Mouse (Mus musculus) MEL-GATA-1-ER (cell line): ENCODE data around the gene Cnih3.

Experiments used
- DNase-seq: peaks from one replicate; pipeline ENCODE4 v3.0.0-alpha.2; 2012; ENCODE audit warnings: low read depth; ENCODE audit errors: extremely low read depth

Gene Cnih3

DNA sequence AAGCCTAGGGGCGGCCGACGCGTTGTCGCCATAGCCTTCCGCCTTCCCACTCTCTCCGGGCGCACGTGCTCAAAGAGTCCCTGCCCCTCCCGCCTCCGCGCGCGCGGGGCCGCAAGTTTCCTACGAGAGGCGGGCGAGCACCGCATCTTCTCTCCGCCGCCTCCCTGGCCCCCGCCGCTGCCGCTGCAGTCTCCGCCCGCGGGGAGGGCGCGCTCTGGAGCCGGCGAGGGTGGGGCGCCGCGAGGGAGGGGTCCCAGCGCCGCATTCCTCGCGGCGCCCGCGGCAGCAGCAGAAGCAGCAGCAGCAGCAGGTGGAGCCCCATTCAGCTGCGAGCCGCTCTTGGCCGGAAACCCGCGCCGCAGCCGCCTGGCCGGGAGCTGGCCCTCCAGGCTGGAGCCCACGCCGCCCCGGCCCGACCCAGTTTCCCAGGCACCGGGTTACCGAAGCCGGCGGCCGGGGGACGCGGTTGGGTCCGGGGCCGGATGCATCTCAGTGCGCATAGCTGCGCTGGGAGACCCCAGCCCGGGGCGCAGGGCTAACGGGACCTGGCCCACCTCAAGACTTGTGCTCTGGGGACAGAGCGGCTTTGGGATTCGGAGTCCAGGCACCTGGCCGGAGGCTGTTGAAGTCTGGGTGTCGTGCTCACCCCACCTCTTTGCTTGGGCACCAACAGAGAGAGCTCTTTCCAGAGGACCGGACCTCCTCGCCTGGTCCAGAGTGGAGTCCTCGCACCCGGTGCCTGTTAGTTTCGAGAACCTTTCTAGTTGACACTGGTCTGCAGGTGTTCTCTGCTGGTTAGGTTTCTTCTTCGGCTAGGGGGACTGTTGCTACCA is at the start of gene Cnih3:
TSS of gene Cnih3 (plus strand) at position 262 of the 833 bp plus-strand sequence.
- DNase-seq, result no peak

DNA sequence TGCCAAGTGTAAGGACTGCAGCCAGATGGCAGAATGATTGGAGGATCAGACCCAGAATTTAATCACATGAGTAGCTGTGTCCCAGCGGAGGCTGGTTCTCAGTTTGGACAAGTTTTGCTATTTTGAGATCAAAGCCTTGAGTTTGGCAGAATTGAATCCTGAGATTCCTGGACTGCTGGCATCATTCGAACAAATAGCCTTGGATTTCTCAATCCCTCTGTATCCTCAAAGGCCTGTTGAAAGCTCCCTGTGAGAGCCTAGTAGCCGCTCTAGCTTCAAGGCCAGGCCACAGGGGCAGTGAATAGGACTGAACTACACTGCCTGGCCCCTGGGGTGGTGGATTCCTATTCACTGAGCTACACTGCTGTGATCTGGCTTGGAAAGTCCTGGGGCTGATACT is 44.4 kb upstream of the Cnih3 start:
- no peak for DNase-seq

DNA sequence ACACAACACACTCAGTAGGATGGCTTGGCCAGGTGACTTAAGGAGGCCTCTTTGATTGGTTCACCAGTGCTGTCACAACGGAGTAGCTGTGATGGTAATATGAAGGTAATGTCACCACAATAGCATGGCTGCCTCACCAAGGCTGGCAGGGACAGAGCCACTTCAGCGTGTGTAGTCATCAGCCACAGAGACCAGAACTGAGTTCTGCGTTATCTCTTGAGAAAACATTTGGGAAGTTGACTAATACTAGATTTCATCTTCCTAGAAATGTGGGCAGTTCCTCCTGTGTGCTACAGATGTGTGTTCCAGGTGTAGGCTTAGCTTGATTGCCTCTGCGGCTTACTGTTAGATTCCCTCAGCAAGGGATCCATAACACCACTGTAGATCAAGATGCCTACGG is 41.7 kb upstream of the Cnih3 start:
- no peak for DNase-seq

DNA sequence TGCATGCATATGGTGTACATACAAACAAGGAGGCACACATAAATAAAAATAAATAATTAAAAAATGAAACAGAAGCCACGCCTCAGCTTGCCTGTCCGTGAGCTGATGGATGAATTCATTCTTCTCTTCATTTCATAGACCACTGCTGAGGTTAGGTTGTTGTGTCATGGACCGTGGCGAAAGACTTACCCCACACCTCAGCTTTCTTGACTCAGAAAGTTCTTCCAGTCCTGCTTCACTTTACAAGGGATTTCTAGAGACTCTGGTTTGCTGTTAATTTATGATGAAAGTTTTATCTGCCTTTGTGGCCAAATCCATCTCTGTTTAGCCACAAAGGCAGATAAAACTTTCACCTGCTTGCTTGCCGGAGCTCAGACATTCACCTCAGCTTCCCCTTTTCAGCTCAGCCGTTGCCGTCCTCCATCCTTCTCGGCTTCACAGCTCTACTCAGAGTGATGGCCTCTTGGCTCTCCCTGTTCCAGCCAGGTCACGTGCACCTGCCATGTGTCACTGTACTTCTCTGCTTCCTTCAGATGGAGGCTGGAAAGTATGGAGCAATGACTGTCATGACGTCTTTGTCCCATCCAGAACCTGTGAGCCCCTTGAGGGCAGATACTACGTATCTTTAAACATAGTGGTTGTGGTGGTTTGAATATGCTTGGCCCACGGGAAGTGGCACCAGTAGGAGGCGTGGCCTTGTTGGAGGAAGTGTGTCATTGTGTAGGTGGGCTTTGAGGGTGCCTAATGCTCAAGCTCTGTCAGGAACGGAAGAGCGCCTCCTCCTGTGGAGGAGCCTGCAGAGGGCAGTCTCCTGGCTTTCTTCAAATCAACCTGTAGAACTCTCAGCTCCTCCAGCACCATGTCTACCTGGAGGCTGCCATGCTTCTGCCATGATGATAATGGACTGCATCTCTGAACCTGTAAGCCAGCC is 40.0 kb upstream of the Cnih3 start:
- DNase-seq, result peak; percentile 41

DNA sequence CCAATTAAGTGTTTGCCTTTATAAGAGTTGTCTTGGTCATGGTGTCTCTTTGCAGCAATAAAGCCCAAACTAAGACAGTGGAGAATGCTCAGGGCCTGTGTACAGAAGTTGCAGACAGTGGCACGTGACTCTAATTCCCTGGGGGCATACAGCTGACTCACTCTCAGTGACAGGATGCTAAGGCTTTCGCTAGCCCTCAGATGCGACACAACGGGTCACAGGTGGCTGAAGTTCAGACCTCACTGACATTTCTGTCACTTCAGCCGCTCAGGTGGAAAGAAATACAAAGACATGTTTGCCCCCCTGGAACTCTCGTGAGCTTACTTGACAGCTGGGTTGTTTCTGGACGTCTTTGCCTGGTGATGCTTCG is 39.4 kb upstream of the Cnih3 start:
- DNase-seq, result no peak

DNA sequence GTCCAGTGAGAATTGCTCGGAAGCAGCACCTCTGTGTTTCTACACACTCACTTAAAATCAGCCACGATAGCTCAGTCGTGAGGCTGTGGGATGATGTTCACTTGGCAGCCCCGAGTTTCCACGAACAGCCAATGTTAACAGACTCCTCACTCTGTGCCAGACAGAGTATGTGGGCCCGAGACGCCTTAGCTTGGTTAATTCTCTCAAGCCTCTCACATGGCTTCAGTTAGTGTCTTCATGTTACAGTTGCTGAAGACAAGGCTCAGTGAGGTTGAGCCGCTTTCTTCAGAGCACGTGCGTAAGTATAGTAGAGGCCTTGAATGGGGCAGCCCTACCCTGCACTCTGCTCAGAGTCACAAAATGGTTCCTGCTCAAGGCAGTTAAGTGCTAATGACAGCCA is 38.1 kb upstream of the Cnih3 start:
- DNase-seq, result no peak

DNA sequence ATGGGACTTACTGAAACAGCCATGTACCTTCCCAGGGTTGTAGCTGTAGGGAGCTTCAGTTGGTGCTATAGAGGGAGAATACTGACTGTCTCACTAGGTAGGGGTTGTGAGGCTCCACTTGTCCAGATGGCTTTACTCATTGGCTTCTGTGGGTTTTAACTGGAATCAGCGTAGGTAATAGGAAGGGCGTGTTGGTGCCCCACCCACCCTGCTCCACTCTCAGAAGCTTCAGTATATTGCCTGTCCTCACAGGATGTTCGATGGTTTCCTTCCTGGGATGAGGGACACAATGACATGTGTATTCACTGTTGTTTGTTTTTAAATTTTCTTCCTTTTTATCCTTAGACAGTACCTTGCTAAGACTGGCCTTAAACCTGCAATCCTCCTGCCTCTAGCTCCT is 37.1 kb upstream of the Cnih3 start:
- no peak for DNase-seq

DNA sequence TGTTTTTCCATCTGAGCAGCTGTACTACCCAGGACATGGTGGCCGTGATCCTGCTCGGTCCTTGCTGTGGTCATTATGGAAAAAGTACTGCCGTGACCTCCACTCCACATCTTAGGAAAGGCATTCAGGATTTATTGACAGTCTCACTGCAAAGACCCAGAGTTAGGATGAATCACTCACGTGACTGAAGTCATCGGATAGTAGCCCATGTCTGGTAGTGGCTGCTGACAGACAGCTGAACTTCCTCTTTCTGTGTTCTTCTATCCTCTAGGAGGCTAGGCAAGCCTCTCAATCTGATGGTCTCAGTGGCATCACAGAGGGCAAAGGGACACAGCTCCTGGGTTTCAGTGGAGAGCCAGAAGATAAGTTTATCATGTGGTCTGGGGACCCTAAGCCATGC is 35.9 kb upstream of the Cnih3 start:
- peak; percentile 70 for DNase-seq

DNA sequence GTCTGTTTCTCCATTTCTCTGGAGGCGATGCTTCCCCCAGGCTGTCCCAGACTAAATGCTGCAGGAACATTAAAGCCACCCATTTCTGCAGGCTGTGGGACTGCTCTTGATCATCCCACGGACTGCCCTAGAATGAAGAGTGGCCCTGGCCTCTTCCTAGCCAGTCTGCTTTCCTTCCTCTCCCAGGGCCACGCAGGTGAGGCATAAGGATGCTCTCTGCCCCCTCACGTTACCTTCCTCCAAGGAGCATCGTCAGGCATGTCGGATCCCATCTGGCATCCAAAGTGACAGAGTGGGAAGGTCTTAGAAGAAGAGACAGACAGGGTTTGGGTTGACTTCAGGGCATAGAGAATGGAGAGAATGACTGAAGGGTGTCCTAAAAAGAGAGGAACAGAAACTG is 33.0 kb upstream of the Cnih3 start:
- DNase-seq, result no peak

DNA sequence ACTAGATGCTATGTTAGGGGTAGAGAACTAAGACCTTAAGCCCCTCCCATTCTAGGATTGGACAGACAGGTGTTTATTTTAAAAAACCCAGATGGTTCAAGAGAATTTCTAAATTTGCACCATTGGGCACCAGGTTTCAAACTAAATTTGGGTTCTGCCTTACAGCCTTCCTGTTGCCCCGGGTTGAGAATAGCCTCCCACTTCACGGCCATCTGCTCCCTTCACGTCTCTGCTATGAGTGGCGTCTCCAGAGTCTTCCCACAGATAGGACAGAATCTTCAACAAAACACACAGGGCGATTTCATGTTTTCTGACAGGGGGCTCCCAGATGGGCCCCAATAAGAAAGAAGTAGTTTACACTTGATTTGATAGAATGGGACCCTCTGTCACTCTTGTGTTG is 31.3 kb upstream of the Cnih3 start:
- no peak for DNase-seq

DNA sequence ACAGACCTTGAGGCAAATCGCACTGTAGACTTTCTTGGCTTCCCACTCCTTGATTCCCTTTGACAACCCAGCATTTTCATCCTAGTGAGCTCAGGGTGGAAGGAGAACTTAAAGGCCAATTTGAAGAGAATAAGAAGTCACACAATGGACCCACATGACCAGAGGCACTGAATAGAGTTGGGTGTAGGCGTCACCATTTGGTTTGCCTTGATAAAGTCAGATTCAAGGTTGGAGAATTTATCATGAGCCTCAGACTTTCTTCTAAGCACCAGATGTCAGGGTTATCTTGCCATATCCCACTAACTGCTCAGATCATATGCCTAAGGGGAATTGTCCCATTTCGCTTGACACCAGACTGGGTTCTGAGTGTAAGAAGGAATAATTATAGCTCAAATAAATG is 29.3 kb upstream of the Cnih3 start:
- DNase-seq, result peak; percentile 56

DNA sequence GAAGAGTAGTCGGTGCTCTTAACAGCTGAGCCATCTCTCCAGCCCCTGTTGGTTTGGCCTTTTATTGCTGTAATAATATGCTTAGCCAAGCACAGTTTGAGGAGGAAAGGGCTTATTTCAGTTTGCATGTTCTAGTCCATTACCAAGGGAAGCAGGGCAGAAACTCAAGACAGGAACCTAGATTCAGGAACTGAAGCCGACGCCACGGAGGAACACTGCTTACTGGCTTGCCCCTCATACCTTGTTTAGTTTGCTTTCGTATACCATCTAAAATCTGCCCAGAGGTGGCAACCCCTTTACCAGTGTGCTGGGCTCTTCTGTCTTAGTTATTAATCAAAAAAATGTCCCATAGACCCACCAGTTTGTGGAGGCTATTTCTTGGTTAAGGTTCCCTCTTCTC is 25.3 kb upstream of the Cnih3 start:
- no peak for DNase-seq

DNA sequence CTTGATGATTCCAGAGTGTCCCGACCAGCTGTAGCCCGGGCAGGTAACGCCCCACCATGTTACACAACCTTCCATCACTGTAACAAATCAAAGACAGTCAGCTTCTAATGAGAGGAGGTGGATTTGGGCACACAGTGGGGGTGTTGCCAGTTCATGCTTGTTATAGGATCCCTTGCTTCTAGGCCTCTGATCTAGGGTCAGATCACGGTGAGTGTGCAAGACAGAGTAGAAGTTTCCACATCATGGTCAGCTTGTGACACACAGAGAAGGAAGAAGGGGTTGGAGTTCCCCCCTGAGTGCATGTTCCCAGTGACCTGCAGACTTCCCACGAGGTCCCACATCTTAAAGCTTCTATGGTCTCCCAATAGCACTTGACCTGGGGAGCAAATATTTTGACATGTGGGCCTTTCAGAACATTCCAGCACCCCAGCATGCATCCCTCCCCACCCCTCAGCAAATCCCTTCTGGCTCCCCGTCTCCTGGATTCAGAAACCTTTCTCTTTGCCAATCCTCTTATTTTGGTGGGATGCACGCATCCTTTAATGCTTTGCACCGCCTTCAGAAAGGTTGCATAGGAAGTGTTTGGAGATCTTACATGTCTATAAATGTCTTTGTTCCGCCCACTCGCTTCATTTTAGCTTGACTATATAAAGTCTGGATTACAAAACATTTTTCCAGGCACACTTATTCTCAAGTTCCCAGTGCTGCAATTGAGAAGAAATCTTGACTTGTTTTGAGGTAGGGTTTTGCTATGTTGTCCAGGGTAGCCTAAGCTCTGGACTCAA is 24.6 kb upstream of the Cnih3 start:
- no peak for DNase-seq

DNA sequence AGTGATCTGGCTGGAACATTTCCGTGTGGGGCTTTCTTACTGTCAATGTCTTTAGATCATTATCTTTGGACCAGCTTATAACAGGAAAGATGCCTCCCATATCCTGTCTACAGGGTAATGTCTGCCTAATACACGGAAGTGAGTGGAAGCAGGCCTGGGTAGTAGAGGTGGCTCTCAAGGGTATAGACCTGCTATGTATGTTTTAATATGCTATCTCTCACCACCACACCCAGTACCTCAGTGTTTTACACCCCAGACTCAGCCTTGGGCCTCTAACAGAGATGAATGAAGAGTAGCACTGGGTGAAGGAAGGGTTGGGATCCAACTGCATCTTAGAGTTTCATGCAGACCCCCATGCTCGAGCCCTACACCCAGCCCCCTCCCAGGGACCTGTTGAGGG is 23.3 kb upstream of the Cnih3 start:
- DNase-seq, result no peak

DNA sequence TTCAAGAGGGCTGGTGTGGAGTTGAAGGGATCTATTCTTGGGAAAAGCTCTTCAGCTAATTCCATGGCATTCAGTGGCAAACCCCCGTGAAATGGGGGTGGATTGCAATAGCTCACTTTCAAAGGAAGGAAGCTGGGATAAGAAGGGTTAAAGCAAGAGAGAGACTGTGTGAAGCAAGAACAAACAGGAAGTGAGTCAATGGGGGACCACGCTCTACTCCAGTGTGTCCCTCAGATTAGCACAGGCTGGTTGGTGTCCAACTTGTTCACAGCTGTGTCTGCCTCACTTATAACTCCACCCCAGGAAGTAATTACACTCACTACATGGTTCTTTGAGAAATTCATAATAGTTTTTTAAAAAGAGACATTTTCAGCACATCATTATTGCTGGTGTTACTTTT is 19.8 kb upstream of the Cnih3 start:
- peak; percentile 71 for DNase-seq

DNA sequence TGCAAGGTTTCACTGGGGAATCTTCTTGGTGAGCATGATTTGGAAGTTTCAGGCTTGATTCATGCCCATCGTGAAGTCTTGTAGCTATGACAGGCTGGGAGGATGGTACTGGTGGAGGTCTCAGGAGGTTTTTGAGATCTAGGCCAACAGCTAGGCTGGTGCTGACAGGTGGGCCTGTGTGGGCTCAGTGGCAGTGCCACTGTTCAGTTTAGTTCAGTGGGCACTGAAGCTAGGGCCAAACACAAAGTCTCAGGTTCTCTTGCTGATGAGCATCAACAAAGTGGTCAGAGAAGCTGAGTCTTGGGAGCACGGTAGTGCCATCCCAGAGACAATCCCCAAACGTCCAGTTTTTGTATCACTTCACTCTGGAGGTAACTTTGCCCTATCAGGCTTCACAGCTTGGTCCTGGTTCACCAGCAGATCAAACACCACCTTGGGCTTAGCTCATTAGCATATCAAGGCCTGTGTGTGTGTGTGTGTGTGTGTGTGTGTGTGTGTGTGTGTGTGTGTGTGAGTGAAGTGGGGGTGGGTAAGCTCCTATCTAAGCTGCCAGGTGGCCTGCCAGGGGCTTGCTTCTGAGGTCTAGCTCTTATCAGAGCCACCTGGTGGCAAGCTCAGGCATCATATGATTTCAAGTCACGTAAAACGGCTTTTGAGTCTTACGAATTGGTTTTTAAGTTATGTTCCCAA is 18.0 kb upstream of the Cnih3 start:
- DNase-seq, result peak; percentile 62

DNA sequence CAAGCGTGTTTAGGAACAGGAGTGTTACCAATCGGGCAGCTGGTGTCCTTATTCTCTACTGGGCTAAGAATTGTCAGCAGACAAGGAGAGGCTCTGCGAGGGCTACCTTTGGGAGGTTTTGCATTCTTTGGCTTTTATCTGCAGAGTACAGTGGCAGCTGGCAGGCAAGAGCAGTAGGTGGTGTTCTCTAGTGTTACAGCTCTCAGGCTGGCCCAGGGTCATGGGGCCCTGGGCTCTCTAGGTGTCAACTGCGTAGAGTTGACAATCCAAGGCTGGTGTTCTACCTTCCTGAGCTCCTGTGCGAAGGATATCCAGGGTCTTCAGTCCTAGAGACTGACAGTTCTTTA is 17.4 kb upstream of the Cnih3 start:
- DNase-seq, result no peak

DNA sequence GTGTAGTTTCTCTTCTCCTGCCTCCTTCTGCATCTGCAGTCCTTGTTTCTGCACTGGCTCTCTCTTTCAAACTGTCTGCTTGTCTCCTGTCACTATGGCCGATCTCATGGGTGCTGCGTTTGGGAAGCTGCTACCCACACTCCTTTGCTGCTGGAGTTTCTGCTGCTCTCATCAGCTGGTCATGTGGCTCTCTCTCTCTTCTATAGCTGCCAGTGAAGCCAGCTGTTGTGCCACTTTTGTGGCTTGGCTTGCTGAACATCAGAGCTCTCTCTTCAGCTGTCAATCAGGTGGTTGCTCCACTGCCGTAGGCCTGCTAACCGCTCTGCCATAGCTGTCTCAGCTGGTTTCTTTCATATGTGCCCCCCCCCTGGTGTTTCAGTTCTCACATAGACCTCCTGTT is 17.0 kb upstream of the Cnih3 start:
- DNase-seq, result no peak

DNA sequence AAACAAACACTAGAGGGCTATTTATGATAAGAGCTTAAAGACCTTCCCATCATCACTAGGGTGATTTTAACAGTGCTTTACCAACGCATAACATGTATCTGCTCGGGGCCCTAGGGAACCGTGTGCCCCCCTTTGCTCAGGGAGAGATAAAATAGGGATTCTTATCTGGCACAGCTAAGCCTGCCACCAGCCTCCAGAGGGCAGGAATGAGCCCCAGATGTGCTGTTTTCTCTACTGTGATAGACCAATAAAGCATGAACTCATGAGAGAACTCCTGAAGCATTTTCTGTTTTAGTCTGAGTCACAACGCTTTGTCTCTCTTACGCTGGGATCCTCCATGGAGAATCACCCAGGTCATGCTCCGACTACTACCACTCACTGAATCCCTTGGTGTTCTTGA is 15.6 kb upstream of the Cnih3 start:
- no peak for DNase-seq

DNA sequence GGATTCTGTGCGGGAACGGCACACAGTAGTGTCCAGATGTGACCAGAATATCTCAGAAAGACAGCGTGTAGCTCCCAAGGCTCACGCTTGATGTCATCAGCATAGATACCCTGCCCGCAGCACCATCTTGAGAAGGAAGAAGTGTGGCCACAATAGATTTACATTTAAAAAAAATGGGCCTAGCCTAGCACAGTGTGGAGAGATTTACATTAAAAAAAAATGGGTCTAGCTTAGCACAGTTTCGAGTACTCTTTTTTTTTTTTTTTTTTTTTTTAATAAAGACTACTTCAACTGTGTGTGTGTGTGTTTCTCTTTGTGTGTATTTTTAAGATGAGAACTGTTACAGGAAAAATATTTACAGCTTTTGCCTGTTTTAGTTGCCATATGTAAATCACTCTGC is 13.3 kb upstream of the Cnih3 start:
- DNase-seq, result no peak

DNA sequence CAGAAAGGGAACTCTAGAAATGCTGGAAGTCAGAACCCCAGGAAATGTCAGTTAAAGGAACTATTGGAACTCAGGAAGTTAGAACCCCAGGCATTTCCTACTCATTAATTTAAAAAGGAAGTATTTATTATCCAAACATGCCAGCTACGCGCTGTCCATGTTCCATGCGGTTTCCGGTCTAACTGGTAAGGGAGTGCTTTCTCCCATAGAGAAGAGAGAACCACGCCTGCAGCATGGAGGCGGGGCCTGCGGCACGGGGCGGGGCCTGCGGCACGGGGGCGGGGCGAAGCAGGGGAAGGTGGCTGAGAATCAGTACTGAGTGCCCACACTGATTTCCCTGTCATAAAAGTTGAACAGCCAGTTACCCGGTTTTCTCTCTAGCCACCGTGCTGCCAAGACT is 6.9 kb upstream of the Cnih3 start:
- no peak for DNase-seq

DNA sequence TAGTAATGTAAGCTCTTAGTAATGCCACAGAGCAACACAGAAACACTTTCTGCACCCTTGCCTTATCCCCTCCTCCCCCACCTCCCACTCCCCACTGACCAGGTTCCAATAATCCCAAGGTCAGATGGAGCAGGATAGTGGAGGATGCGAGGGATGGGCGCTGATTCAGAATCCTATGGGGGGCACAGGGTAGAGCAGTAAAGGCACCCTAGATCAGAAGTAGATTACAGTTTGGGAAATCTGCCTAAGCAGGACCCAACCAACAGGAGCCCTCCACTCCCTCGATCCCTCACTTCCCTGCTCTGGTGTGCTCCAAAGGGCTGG is 423 bp upstream of the Cnih3 start:
- DNase-seq, result no peak
